Mouse (Mus musculus): ENCODE results near the gene Slc6a8. TPM values are rescaled to one million over a fixed set of nuclear protein-coding genes. Genes with fewer than 3 reads are reported as not detected.

Slc6a8 gene
- polyA plus RNA-seq, 1 experiment from 2014 or later = 46.8 TPM

GRCm38 (mm10) chrX:73658936-73659574 is 13.9 kb upstream of the Slc6a8 start:
- Histone ChIP-seq H3K27ac (ENCODE audit: low read depth, low read length) (no peak overlapping the region), H3K27me3 (replicated peaks; ENCODE audit: control insufficient read depth, insufficient read depth, low read length) (no peaks in the 10 kb centered on the region), H3K36me3 (ENCODE audit: control insufficient read depth, insufficient read depth) (no peaks in the 10 kb centered on the region), H3K4me3 (ENCODE audit: low read depth, low read length) (peak overlapping the region; percentile 39; the same call in 1 of the 2 replicates), H3K9ac (ENCODE audit: low read depth, low read length) (no peak overlapping the region), H3K4me1 (replicated peaks; ENCODE audit: control insufficient read depth, insufficient read depth, low read length) (no peaks in the 10 kb centered on the region), H3K9me3 (ENCODE audit: control insufficient read depth) (no peaks in the 10 kb centered on the region), H3K4me2 (replicated peaks; ENCODE audit: low read depth) (peak overlapping the region; percentile 73)
- TF ChIP-seq CTCF (IDR thresholded peaks at IDR 0.05; ENCODE audit: low read depth) = no peak
- no peak for ATAC-seq
- 70% methylated on average over 12 of the region's 13 CpGs for WGBS

DNA sequence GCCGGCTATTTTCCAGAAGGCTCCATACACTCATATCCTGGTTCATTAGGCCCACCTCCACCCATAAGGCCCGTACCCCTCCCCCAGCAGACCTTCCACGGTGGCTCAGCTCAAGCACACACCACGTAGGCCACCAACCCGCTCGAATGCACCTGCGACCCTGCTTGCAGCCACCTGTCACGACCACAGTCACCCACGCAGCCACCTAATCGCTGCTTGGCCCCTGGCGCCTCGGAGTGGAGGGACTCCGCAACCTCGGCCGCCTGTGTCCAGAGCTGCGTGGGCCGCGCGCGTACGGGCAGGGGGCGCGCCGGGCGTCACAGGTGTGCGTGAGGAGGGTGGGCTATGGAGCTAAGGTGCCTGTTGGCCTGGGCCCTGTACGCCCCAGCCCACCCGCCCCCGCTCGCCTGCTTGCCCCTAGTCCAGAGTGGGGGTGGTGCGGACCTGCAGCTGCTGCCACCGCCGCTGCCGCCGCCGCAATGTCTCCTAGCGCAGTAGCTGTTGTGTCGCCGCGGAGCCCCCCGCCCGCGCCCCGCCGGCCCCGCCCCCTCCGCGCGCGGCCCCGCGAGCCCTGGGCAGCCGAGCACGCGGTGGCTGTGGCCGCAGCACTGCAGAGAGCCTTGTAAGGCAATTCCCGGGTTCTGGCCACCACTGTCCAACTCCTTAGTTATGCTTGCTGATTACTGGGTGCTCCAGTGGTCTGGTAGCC is 13.2 kb upstream of the Slc6a8 start, which contains the start of gene Pnck:
Gene Pnck, minus strand, starts transcription at position 543 of the 709 bp plus-strand sequence.
- WGBS = 18% methylated on average over 50 of the region's 57 CpGs
- no peak within 1 kb of the TSS for H3K27ac ChIP-seq (ENCODE audit: low read depth, low read length)
- ATAC-seq = no peak
- H3K9me3 ChIP-seq (ENCODE audit: control insufficient read depth) = no peaks in the 10 kb centered on the region
- H3K4me1 ChIP-seq (replicated peaks; ENCODE audit: control insufficient read depth, insufficient read depth, low read length) = no peaks in the 10 kb centered on the region
- TF ChIP-seq CTCF (IDR thresholded peaks at IDR 0.05; ENCODE audit: low read depth) = no peak
- peak within 1 kb of the TSS; percentile 39 for H3K4me3 ChIP-seq (ENCODE audit: low read depth, low read length)
- H3K4me2 ChIP-seq (replicated peaks; ENCODE audit: low read depth) = peak within 1 kb of the TSS; percentile 73
- no peaks in the 10 kb centered on the region for H3K27me3 ChIP-seq (replicated peaks; ENCODE audit: control insufficient read depth, insufficient read depth, low read length)
- H3K36me3 ChIP-seq (ENCODE audit: control insufficient read depth, insufficient read depth) = no peaks in the 10 kb centered on the region
- H3K9ac ChIP-seq (ENCODE audit: low read depth, low read length) = 0 out of 2 replicates have a peak within 1 kb of the TSS, but pooled peaks have one; percentile 31

DNA sequence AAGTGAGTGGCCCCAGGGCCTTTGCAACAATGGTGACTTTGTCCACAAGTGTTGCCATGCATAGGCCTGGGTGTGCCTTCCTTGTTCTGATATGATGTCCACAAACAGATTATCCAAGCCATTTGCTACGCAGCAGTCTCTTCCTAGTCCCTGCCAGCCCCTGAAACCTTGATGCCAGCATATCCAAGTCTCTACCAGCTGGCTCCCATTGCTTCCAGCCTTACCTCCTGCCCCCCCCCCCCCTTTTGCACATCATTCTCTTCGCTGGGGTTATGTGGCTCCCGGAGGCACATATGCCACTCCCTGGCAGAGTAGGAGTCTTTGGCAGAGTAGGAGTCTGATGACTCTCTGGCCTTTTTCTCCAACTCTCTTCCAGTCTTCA is 12.7 kb upstream of the Slc6a8 start:
- peak overlapping the region; percentile 39 for H3K4me3 ChIP-seq (ENCODE audit: low read depth, low read length)
- H3K9me3 ChIP-seq (ENCODE audit: control insufficient read depth) = no peaks in the 10 kb centered on the region
- peak overlapping the region; percentile 73 for H3K4me2 ChIP-seq (replicated peaks; ENCODE audit: low read depth)
- 68% methylated on average over 3 of the region's 3 CpGs for WGBS
- no peaks in the 10 kb centered on the region for H3K27me3 ChIP-seq (replicated peaks; ENCODE audit: control insufficient read depth, insufficient read depth, low read length)
- no peak overlapping the region for H3K27ac ChIP-seq (ENCODE audit: low read depth, low read length)
- no peaks in the 10 kb centered on the region for H3K4me1 ChIP-seq (replicated peaks; ENCODE audit: control insufficient read depth, insufficient read depth, low read length)
- H3K9ac ChIP-seq (ENCODE audit: low read depth, low read length) = 0 out of 2 replicates have a peak overlapping the region, but pooled peaks have one; percentile 31
- H3K36me3 ChIP-seq (ENCODE audit: control insufficient read depth, insufficient read depth) = no peaks in the 10 kb centered on the region
- ATAC-seq = no peak
- TF ChIP-seq CTCF (IDR thresholded peaks at IDR 0.05; ENCODE audit: low read depth) = no peak

- Histone ChIP-seq H3K9me3 (ENCODE audit: control insufficient read depth) (no peaks in the 10 kb centered on the region), H3K36me3 (ENCODE audit: control insufficient read depth, insufficient read depth) (no peaks in the 10 kb centered on the region), H3K9ac (ENCODE audit: low read depth, low read length) (no peak overlapping the region), H3K4me3 (ENCODE audit: low read depth, low read length) (no peak overlapping the region), H3K4me1 (replicated peaks; ENCODE audit: control insufficient read depth, insufficient read depth, low read length) (no peaks in the 10 kb centered on the region), H3K4me2 (replicated peaks; ENCODE audit: low read depth) (no peak overlapping the region), H3K27me3 (replicated peaks; ENCODE audit: control insufficient read depth, insufficient read depth, low read length) (no peaks in the 10 kb centered on the region), H3K27ac (ENCODE audit: low read depth, low read length) (no peak overlapping the region)
- ATAC-seq = no peak
- peak; percentile 52 for TF ChIP-seq CTCF (IDR thresholded peaks at IDR 0.05; ENCODE audit: low read depth)
These were observed 9.8 kb upstream of the Slc6a8 start for GRCm38 (mm10) chrX:73663143-73663542.

- Histone ChIP-seq H3K36me3 (ENCODE audit: control insufficient read depth, insufficient read depth) (no peaks in the 10 kb centered on the region; the same call in 1 of the 2 replicates), H3K4me3 (ENCODE audit: low read depth, low read length) (no peak overlapping the region), H3K4me1 (replicated peaks; ENCODE audit: control insufficient read depth, insufficient read depth, low read length) (no peaks in the 10 kb centered on the region; the same call in 1 of the 2 replicates), H3K4me2 (replicated peaks; ENCODE audit: low read depth) (peak overlapping the region; percentile 63), H3K27ac (ENCODE audit: low read depth, low read length) (peak overlapping the region; percentile 85; the same call in 1 of the 2 replicates), H3K27me3 (replicated peaks; ENCODE audit: control insufficient read depth, insufficient read depth, low read length) (no peaks in the 10 kb centered on the region), H3K9ac (ENCODE audit: low read depth, low read length) (no peak overlapping the region), H3K9me3 (ENCODE audit: control insufficient read depth) (no peaks in the 10 kb centered on the region)
- peak; percentile 75 for TF ChIP-seq CTCF (IDR thresholded peaks at IDR 0.05; ENCODE audit: low read depth)
- ATAC-seq = peak; percentile 37
- WGBS = 61% methylated on average over 4 of the region's 4 CpGs
These were observed 919 bp upstream of the Slc6a8 start for GRCm38 (mm10) chrX:73672031-73672431.

GRCm38 (mm10) chrX:73673619-73673967 is 643 bp downstream of the Slc6a8 start:
- Histone ChIP-seq H3K27me3 (replicated peaks; ENCODE audit: control insufficient read depth, insufficient read depth, low read length) (no peaks in the 10 kb centered on the region), H3K9ac (ENCODE audit: low read depth, low read length) (peak overlapping the region; percentile 79), H3K36me3 (ENCODE audit: control insufficient read depth, insufficient read depth) (no peaks in the 10 kb centered on the region; the same call in 1 of the 2 replicates), H3K9me3 (ENCODE audit: control insufficient read depth) (no peaks in the 10 kb centered on the region), H3K4me3 (ENCODE audit: low read depth, low read length) (peak overlapping the region; percentile 60), H3K4me2 (replicated peaks; ENCODE audit: low read depth) (peak overlapping the region; percentile 63), H3K4me1 (replicated peaks; ENCODE audit: control insufficient read depth, insufficient read depth, low read length) (no peaks in the 10 kb centered on the region; the same call in 1 of the 2 replicates), H3K27ac (ENCODE audit: low read depth, low read length) (peak overlapping the region; percentile 85)
- 19% methylated on average over 14 of the region's 42 CpGs for WGBS
- ATAC-seq = 0 out of 2 replicates have a peak, but pooled peaks have one; percentile 0
- no peak for TF ChIP-seq CTCF (IDR thresholded peaks at IDR 0.05; ENCODE audit: low read depth)
